ENCODE assay signal across 31 mouse cellular contexts in the genomic region with DNA sequence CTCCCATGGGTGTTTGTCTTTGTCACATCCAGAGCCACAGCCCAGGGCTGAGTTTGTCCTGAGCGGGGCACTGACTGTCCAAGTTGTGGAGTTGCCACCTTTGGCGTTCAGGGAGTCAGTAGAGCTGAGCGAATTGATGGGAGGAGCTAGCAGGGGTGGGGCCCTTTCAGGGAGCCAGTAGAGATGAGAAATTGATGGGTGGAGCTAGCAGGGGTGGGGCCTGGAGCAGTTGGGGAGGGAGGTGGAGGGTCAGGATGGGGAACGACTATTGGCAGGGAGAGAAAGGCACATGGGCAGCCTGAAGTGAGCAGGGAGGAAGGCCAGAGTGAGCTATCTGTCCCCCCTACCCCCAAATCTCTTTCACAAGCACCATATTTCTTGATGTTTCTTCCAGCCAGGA.
"Had no signal": no experiment of that assay in that cellular context is flagged by ENCODE, and none has a peak within 500 bp of the region (broad histone marks: within the 10 kb centered on the region; RNA-seq: fewer than 3 reads in every experiment).

No protein-coding gene starts in this region.

- H3K4me2 ChIP-seq: limb, embryonic 12.5 days; limb, embryonic 13.5 days; limb, embryonic 15.5 days; liver, embryonic 11.5 days; liver, embryonic 12.5 days; liver, embryonic 13.5 days; liver, embryonic 15.5 days; lung, embryonic 14.5 days; lung, embryonic 15.5 days; midbrain, embryonic 11.5 days; midbrain, embryonic 12.5 days; midbrain, embryonic 13.5 days; midbrain, embryonic 15.5 days had no signal

- H3K36me3 ChIP-seq: limb, embryonic 10.5 days; limb, embryonic 12.5 days; limb, embryonic 13.5 days; limb, embryonic 15.5 days; liver, embryonic 12.5 days; liver, embryonic 13.5 days; liver, embryonic 15.5 days; lung, embryonic 15.5 days; midbrain, embryonic 10.5 days; midbrain, embryonic 12.5 days; midbrain, embryonic 13.5 days; midbrain, embryonic 15.5 days had no signal

- H3K9ac ChIP-seq: limb, embryonic 12.5 days; limb, embryonic 13.5 days; limb, embryonic 15.5 days; liver, embryonic 12.5 days; liver, embryonic 13.5 days; liver, embryonic 14.5 days; liver, embryonic 15.5 days; liver, postnatal 0 days; lung, embryonic 14.5 days; lung, embryonic 15.5 days; midbrain, embryonic 12.5 days; midbrain, embryonic 13.5 days; midbrain, embryonic 15.5 days had no signal

- H3K4me3 ChIP-seq: left cerebral cortex, adult 2 months; limb, embryonic 10.5 days; limb, embryonic 12.5 days; limb, embryonic 13.5 days; limb, embryonic 15.5 days; liver, embryonic 12.5 days; liver, embryonic 13.5 days; liver, embryonic 15.5 days; lung, embryonic 15.5 days; megakaryocyte, embryonic 14.5 days; midbrain, embryonic 10.5 days; midbrain, embryonic 12.5 days; midbrain, embryonic 13.5 days; midbrain, embryonic 15.5 days; myocyte had no signal

- H3K9me3 ChIP-seq: limb, embryonic 10.5 days; limb, embryonic 12.5 days; limb, embryonic 13.5 days; limb, embryonic 15.5 days; liver, embryonic 12.5 days; liver, embryonic 13.5 days; liver, embryonic 15.5 days; lung, embryonic 15.5 days; megakaryocyte, embryonic 14.5 days; midbrain, embryonic 10.5 days; midbrain, embryonic 12.5 days; midbrain, embryonic 13.5 days; midbrain, embryonic 15.5 days had no signal

- DNase-seq: left cerebral cortex, postnatal 4 days; liver; liver, embryonic 13.5 days; liver, postnatal 0 days; lung, adult 18-20 months; lung, adult 2 months; lung, postnatal 10 days; lung, postnatal 14 days; lung, postnatal 36 days; lung, postnatal 4 days; midbrain, embryonic 14.5 days had no signal

- H3K27ac ChIP-seq: left cerebral cortex, adult 2 months; limb, embryonic 10.5 days; limb, embryonic 12.5 days; limb, embryonic 13.5 days; limb, embryonic 15.5 days; liver, embryonic 12.5 days; liver, embryonic 13.5 days; liver, embryonic 14.5 days; liver, embryonic 15.5 days; lung, embryonic 15.5 days; macrophage; midbrain, embryonic 10.5 days; midbrain, embryonic 12.5 days; midbrain, embryonic 13.5 days; midbrain, embryonic 15.5 days had no signal

- H3K27me3 ChIP-seq: limb, embryonic 15.5 days; liver, embryonic 13.5 days; liver, embryonic 15.5 days; lung, embryonic 15.5 days; midbrain, embryonic 15.5 days had no signal

- H3K4me1 ChIP-seq: limb, embryonic 12.5 days; limb, embryonic 13.5 days; limb, embryonic 15.5 days; liver, embryonic 12.5 days; liver, embryonic 13.5 days; liver, embryonic 15.5 days; lung, embryonic 15.5 days; megakaryocyte, embryonic 14.5 days had no signal

- ATAC-seq: liver, embryonic 12.5 days; liver, postnatal 0 days; midbrain, embryonic 13.5 days; midbrain, embryonic 15.5 days; midbrain, embryonic 16.5 days had no signal
